Mouse (Mus musculus) fibroblast of lung, adult 2 months (primary cell): ENCODE results near the gene Dnah3.

Experiments used
- DNase-seq: peaks from one replicate; pipeline ENCODE4 v3.0.0-alpha.2; 2011; ENCODE audit warnings: low read depth

The Dnah3 gene

GRCm38 (mm10) chr7:119873050-119873449, 222.0 kb downstream of the Dnah3 start:
- no peak for DNase-seq
